In genomic region chr17:28140431-28141204, GRCm38 (mm10) we compare ENCODE assay signal across 11 mouse cellular contexts. TPM values are rescaled to one million over a fixed set of nuclear protein-coding genes. Genes with fewer than 3 reads are reported as not detected.
DNase-seq lines count a peak whose midpoint lies in the region; ATAC-seq and TF ChIP-seq lines count a peak whose summit lies in the region.
"Had no signal": no experiment of that assay in that cellular context is flagged by ENCODE, and none has a peak within 500 bp of the region (broad histone marks: within the 10 kb centered on the region; RNA-seq: fewer than 3 reads in every experiment).

No protein-coding gene starts in this region.

- no peaks in the 10 kb centered on the region for H3K36me3 ChIP-seq in heart, embryonic 11.5 days (ENCODE audit: control insufficient read depth, insufficient read depth, low read length)
- H3K36me3 ChIP-seq in heart, adult 2 months (ENCODE audit: control insufficient read depth, insufficient read depth, low read length), result no peaks in the 10 kb centered on the region
- H3K36me3 ChIP-seq in hindbrain, embryonic 11.5 days (ENCODE audit: control insufficient read depth, insufficient read depth, low read length), result no peaks in the 10 kb centered on the region
- H3K36me3 ChIP-seq in midbrain, embryonic 16.5 days (ENCODE audit: control insufficient read depth, insufficient read depth, low read length), result no peaks in the 10 kb centered on the region
- no peaks in the 10 kb centered on the region for H3K36me3 ChIP-seq in lung, postnatal 0 days (ENCODE audit: insufficient read depth, low read length)

- H3K27me3 ChIP-seq in heart, embryonic 11.5 days (ENCODE audit: control insufficient read depth, insufficient read depth, low read length), result peaks cover 58% of the 10 kb centered on the region
- peaks cover 21% of the 10 kb centered on the region for H3K27me3 ChIP-seq in heart, adult 2 months (ENCODE audit: control insufficient read depth, insufficient read depth, low read length)
- no peaks in the 10 kb centered on the region for H3K27me3 ChIP-seq in hindbrain, embryonic 11.5 days (ENCODE audit: control insufficient read depth, insufficient read depth, low read length)
- H3K27me3 ChIP-seq in midbrain, embryonic 16.5 days (ENCODE audit: control insufficient read depth, insufficient read depth, low read depth, low read length), result no peaks in the 10 kb centered on the region
- peaks cover 31% of the 10 kb centered on the region for H3K27me3 ChIP-seq in lung, postnatal 0 days (replicated peaks; ENCODE audit: insufficient read depth, low read length)

- no peak overlapping the region for H3K9ac ChIP-seq in heart, embryonic 11.5 days (ENCODE audit: low read depth, low read length)
- H3K9ac ChIP-seq in heart, adult 2 months (ENCODE audit: low read depth, low read length), result no peak overlapping the region
- H3K9ac ChIP-seq in hindbrain, embryonic 11.5 days (ENCODE audit: low read depth, low read length), result no peak overlapping the region; the same call in 1 of the 2 replicates
- H3K9ac ChIP-seq in midbrain, embryonic 16.5 days (ENCODE audit: low read depth, low read length), result peak overlapping the region; percentile 93; the same call in 1 of the 2 replicates
- no peak overlapping the region for H3K9ac ChIP-seq in lung, postnatal 0 days (replicated peaks; ENCODE audit: low read depth)

- no peak for TF ChIP-seq POLR2A in heart, adult 2 months (IDR thresholded peaks at IDR 0.05; ENCODE audit: insufficient read depth, low read depth, low read length)

- DNase-seq in heart, adult 2 months, result no peak
- DNase-seq in embryo, embryonic 10 days (ENCODE audit: low spot score), result peak; percentile 66
- no peak for DNase-seq in hindbrain, embryonic 11.5 days (ENCODE audit: low spot score)
- DNase-seq in left cerebral cortex, adult 2 months (ENCODE audit: extremely low spot score in 1 of 2, low spot score in 2 of 2), result no peak
- no peak for DNase-seq in lung, postnatal 0 days (ENCODE audit: low spot score)
- DNase-seq: right cerebral cortex, postnatal 4 days; thymus, postnatal 36 days had no signal

- 24% methylated on average over 13 of the region's 13 CpGs for WGBS in heart, embryonic 11.5 days (ENCODE audit: insufficient replicate concordance)
- WGBS in heart, adult 2 months, result 34% methylated on average over 13 of the region's 13 CpGs
- WGBS in hindbrain, embryonic 11.5 days, result 8% methylated on average over 13 of the region's 13 CpGs
- 21% methylated on average over 13 of the region's 13 CpGs for WGBS in midbrain, embryonic 16.5 days
- 41% methylated on average over 13 of the region's 13 CpGs for WGBS in lung, postnatal 0 days

- H3K9me3 ChIP-seq in heart, embryonic 11.5 days (replicated peaks; ENCODE audit: control insufficient read depth, low read length), result no peaks in the 10 kb centered on the region
- H3K9me3 ChIP-seq in hindbrain, embryonic 11.5 days (ENCODE audit: control insufficient read depth, low read length), result no peaks in the 10 kb centered on the region
- H3K9me3 ChIP-seq in midbrain, embryonic 16.5 days (replicated peaks; ENCODE audit: control insufficient read depth, low read length, poor library complexity, severe bottlenecking), result no peaks in the 10 kb centered on the region
- H3K9me3 ChIP-seq in lung, postnatal 0 days (ENCODE audit: low read length), result no peaks in the 10 kb centered on the region

- peak overlapping the region; percentile 92; the same call in 1 of the 2 replicates for H3K4me2 ChIP-seq in heart, embryonic 11.5 days
- peak overlapping the region; percentile 96; the same call in 1 of the 2 replicates for H3K4me2 ChIP-seq in hindbrain, embryonic 11.5 days (replicated peaks; ENCODE audit: low read depth, low read length)
- H3K4me2 ChIP-seq in midbrain, embryonic 16.5 days (ENCODE audit: low read length), result peak overlapping the region; percentile 75
- H3K4me2 ChIP-seq in lung, postnatal 0 days (replicated peaks; ENCODE audit: low read depth, low read length), result no peak overlapping the region

- ATAC-seq in heart, embryonic 11.5 days (replicated peaks; ENCODE audit: insufficient number of reproducible peaks, low FRiP score, low TSS enrichment), result no peak
- ATAC-seq in hindbrain, embryonic 11.5 days (ENCODE audit: low FRiP score), result no peak
- no peak for ATAC-seq in midbrain, embryonic 16.5 days
- ATAC-seq in erythroblast, adult 5-6 weeks (replicated peaks; ENCODE audit: low FRiP score, poor library complexity, severe bottlenecking), result no peak
- ATAC-seq in lung, postnatal 0 days, result no peak

- H3K79me2 ChIP-seq in heart, adult 2 months (replicated peaks; ENCODE audit: control insufficient read depth, insufficient read depth, low read length), result no peaks in the 10 kb centered on the region

- no peak overlapping the region for H3K4me3 ChIP-seq in heart, embryonic 11.5 days (ENCODE audit: low read depth, low read length)
- H3K4me3 ChIP-seq in heart, adult 2 months, result no peak overlapping the region
- H3K4me3 ChIP-seq in hindbrain, embryonic 11.5 days (ENCODE audit: low read depth, low read length), result no peak overlapping the region
- peak overlapping the region; percentile 78 for H3K4me3 ChIP-seq in midbrain, embryonic 16.5 days (ENCODE audit: low read depth, low read length)
- no peak overlapping the region for H3K4me3 ChIP-seq in left cerebral cortex, adult 2 months
- H3K4me3 ChIP-seq in lung, postnatal 0 days (ENCODE audit: low read depth, low read length), result no peak overlapping the region

- no peak overlapping the region for H3K27ac ChIP-seq in heart, embryonic 11.5 days (ENCODE audit: low read depth, low read length)
- H3K27ac ChIP-seq in heart, adult 2 months, result no peak overlapping the region
- H3K27ac ChIP-seq in hindbrain, embryonic 11.5 days (ENCODE audit: low read depth, low read length), result peak overlapping the region; percentile 97; the same call in 1 of the 2 replicates
- H3K27ac ChIP-seq in midbrain, embryonic 16.5 days (ENCODE audit: low read length), result peak overlapping the region; percentile 85
- no peak overlapping the region for H3K27ac ChIP-seq in left cerebral cortex, adult 2 months
- H3K27ac ChIP-seq in lung, postnatal 0 days (ENCODE audit: low read length), result no peak overlapping the region

- H3K4me1 ChIP-seq in heart, embryonic 11.5 days (ENCODE audit: control insufficient read depth, insufficient read depth, low read length), result peaks cover 28% of the 10 kb centered on the region
- H3K4me1 ChIP-seq in heart, adult 2 months (ENCODE audit: control insufficient read depth, insufficient read depth, low read length), result 0 out of 2 replicates have a peak, but pooled peaks cover 2% of the 10 kb centered on the region
- H3K4me1 ChIP-seq in hindbrain, embryonic 11.5 days (replicated peaks; ENCODE audit: control insufficient read depth, insufficient read depth, low read length), result peaks cover 17% of the 10 kb centered on the region
- H3K4me1 ChIP-seq in midbrain, embryonic 16.5 days (ENCODE audit: control insufficient read depth, insufficient read depth, low read length), result peaks cover 39% of the 10 kb centered on the region
- H3K4me1 ChIP-seq in lung, postnatal 0 days (ENCODE audit: insufficient read depth, low read depth, low read length), result peaks cover 11% of the 10 kb centered on the region; the same call in 1 of the 2 replicates

- TF ChIP-seq EP300 in heart, adult 2 months (IDR thresholded peaks at IDR 0.05; ENCODE audit: insufficient read depth, low read depth, low read length), result no peak
- TF ChIP-seq EP300 in lung, postnatal 0 days (IDR thresholded peaks at IDR 0.05), result no peak

- intact Hi-C loops in heart, adult 2 months (cut with DNase I), result no loop called here
- intact Hi-C loops in left cerebral cortex, adult 2 months (cut with DNase I), result no loop called here

- TF ChIP-seq CTCF in heart, adult 2 months (IDR thresholded peaks at IDR 0.05), result no peak
- no peak for TF ChIP-seq CTCF in left cerebral cortex, adult 2 months (IDR thresholded peaks at IDR 0.05)
- no peak for TF ChIP-seq CTCF in lung, postnatal 0 days (IDR thresholded peaks at IDR 0.05)

RNA-seq across cellular contexts. Expression of gene Scube3, which starts 1.3 kb away (rescaled TPM):
- polyA plus RNA-seq in heart, embryonic 11.5 days (2014; fragmentation: Nextera tagmentation; extraction: Ambion mirVana), result 1.7 and 2.3 TPM in 2 replicates
- total RNA-seq in heart, adult 2 months (2021), result 1 to 10 TPM in 1 of 2 experiments, under 1 TPM in 1; 0.99 to 1.0 TPM
- 1.3 and 1.6 TPM in 2 replicates for polyA plus RNA-seq in heart, adult 2 months (2012; rRNA removed)
- polyA plus RNA-seq in hindbrain, embryonic 11.5 days (2014; fragmentation: Nextera tagmentation; extraction: Ambion mirVana), result 8.0 and 8.6 TPM in 2 replicates
- polyA plus RNA-seq in midbrain, embryonic 16.5 days (2015; fragmentation: Nextera tagmentation; extraction: Ambion mirVana), result 5.4 and 5.8 TPM in 2 replicates
- total RNA-seq in left cerebral cortex, adult 2 months (2021), result 1 to 10 TPM; 1.5 TPM
- total RNA-seq in erythroblast, adult 5-6 weeks (2015; ENCODE audit: low replicate concordance), result not detected in 2 replicates
- not detected in 2 replicates for total RNA-seq in erythroblast, adult 5-6 weeks (2017; ENCODE audit: low replicate concordance)
- polyA plus RNA-seq in lung, postnatal 0 days (2015; fragmentation: Nextera tagmentation; extraction: Ambion mirVana), result 0.27 and 0.30 TPM in 2 replicates
- total RNA-seq: megakaryocyte, adult 5-6 weeks had no signal

RNA-seq across cellular contexts. Expression of gene Zfp523, which starts 36.3 kb away (rescaled TPM):
- polyA plus RNA-seq in heart, embryonic 11.5 days (2014; fragmentation: Nextera tagmentation; extraction: Ambion mirVana), result 19.5 and 21.0 TPM in 2 replicates
- 10 to 100 TPM; 12.4 to 12.5 TPM for total RNA-seq in heart, adult 2 months (2021)
- 22.9 and 30.8 TPM in 2 replicates for polyA plus RNA-seq in heart, adult 2 months (2012; rRNA removed)
- 27.6 and 29.5 TPM in 2 replicates for polyA plus RNA-seq in hindbrain, embryonic 11.5 days (2014; fragmentation: Nextera tagmentation; extraction: Ambion mirVana)
- 40.4 and 42.1 TPM in 2 replicates for polyA plus RNA-seq in midbrain, embryonic 16.5 days (2015; fragmentation: Nextera tagmentation; extraction: Ambion mirVana)
- 100 to 1,000 TPM; 107 to 130 TPM for total RNA-seq in left cerebral cortex, adult 2 months (2021)
- 1.5 and 2.3 TPM in 2 replicates for total RNA-seq in erythroblast, adult 5-6 weeks (2015; ENCODE audit: low replicate concordance)
- 2.1 and 2.5 TPM in 2 replicates for total RNA-seq in erythroblast, adult 5-6 weeks (2017; ENCODE audit: low replicate concordance)
- 18.7 and 20.2 TPM in 2 replicates for polyA plus RNA-seq in lung, postnatal 0 days (2015; fragmentation: Nextera tagmentation; extraction: Ambion mirVana)

Comparison
In these comparisons a context has a peak if more than half of its experiments do, and no peak if none do; other contexts are left out.
1. H3K27ac ChIP-seq: peak in hindbrain, embryonic 11.5 days (single experiment) and midbrain, embryonic 16.5 days (single experiment); none in heart, embryonic 11.5 days (single experiment), heart, adult 2 months (single experiment), left cerebral cortex, adult 2 months (single experiment) and lung, postnatal 0 days (single experiment).